Mouse (Mus musculus) forebrain, postnatal 0 days (tissue): ENCODE data around the gene Cstb. TPM values are rescaled to one million over a fixed set of nuclear protein-coding genes. Genes with fewer than 3 reads are reported as not detected.
"Not testable (repeated sequence)": the region's sequence is repeated elsewhere in the genome, so short reads cannot be mapped to it uniquely, and the experiment has no call there.

Experiments used
- ATAC-seq: fragments of 200-750 bp; cut with Nextera tagmentation; 2 replicates; pipeline ENCODE4 v1.8.0; 2017; ENCODE audit warnings: mild to moderate bottlenecking, moderate library complexity
- DNase-seq: peaks from one replicate; pipeline ENCODE4 v3.0.0-alpha.2; 2015
- H3K27ac ChIP-seq: fragments of 300-500 bp; sonication (generic); 2 replicates; pipeline ENCODE4 v1.5.1; 2014; ENCODE audit warnings: low read depth, mild to moderate bottlenecking, antibody characterized with exemption, low read length, moderate library complexity, mixed read lengths
- H3K27me3 ChIP-seq: fragments of 300-500 bp; sonication (generic); 2 replicates; pipeline ENCODE4 v1.6.1; 2014; ENCODE audit warnings: mild to moderate bottlenecking, low read length, mixed read lengths; ENCODE audit not compliant: insufficient read depth
- H3K36me3 ChIP-seq: fragments of 300-500 bp; sonication (generic); 2 replicates; pipeline ENCODE4 v1.6.1; 2014; ENCODE audit warnings: mild to moderate bottlenecking, moderate library complexity; ENCODE audit not compliant: insufficient read depth
- H3K4me1 ChIP-seq: fragments of 300-500 bp; sonication (generic); 2 replicates; pipeline ENCODE4 v1.6.1; 2014; ENCODE audit warnings: antibody characterized with exemption; ENCODE audit not compliant: insufficient read depth
- H3K4me2 ChIP-seq: fragments of 300-500 bp; sonication (generic); 2 replicates; pipeline ENCODE4 v1.6.1; 2014; ENCODE audit warnings: low read depth, mild to moderate bottlenecking, moderate library complexity
- H3K4me3 ChIP-seq: fragments of 300-500 bp; sonication (generic); 2 replicates; pipeline ENCODE4 v1.5.1; 2014; ENCODE audit warnings: low read depth, low read length, mixed read lengths
- H3K9ac ChIP-seq: fragments of 300-500 bp; sonication (generic); 2 replicates; pipeline ENCODE4 v1.6.1; 2014; ENCODE audit warnings: mild to moderate bottlenecking
- H3K9me3 ChIP-seq: fragments of 300-500 bp; sonication (generic); 2 replicates; pipeline ENCODE4 v1.6.1; 2016; ENCODE audit warnings: low read length
- CTCF ChIP-seq: sonication (generic); IDR thresholded peaks from 2 replicates; pipeline ENCODE4 v1.5.1; 2016; ENCODE audit warnings: antibody characterized with exemption, control low read depth, low read depth
- WGBS: fragments of 180-500 bp; shearing (Covaris S2); extraction: QIAGEN DNeasy Blood & Tissue Kit; methylation state at CpG from one replicate; pipeline ENCODE4 v1.1.7; 2014; 5-methylcytosine and 5-hydroxymethylcytosine counted together
- polyA plus RNA-seq: library from polyadenylated mRNA; unstranded; fragments of >200 nt; fragmentation: Nextera tagmentation; extraction: Ambion mirVana; gene quantifications from 2 replicates; pipeline ENCODE4 v1.2.1, GENCODE M21; 2015
- total RNA-seq: library from RNA; depleted of rRNA; stranded (reverse); fragments of >200 nt; gene quantifications from 2 replicates; pipeline ENCODE4 v1.2.3, GENCODE M21; 2014

Gene Cstb
- total and polyA plus RNA-seq, 2 experiments from 2014 or later: 55.2 to 147 TPM

DNA sequence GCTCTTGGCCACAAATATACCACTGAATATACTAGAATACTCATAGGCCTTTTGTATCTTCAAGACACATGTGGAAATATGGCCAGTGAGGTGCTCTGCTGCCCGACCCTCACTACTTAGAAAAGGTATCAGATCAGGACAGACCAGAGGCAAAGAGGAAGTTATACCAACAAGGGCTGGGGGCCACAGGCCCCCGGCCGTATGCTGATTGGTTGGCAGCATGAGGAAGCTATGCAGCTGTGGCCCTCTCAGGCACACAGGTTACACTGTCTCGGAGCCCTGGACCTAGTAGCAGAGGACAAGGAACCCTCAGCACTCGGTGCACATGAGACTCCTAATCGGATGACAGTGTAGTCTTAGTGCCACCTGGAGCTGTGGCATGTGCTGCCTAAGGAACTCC is 19.3 kb upstream of the Cstb start:
- Histone ChIP-seq H3K27me3 (no peaks in the 10 kb centered on the region), H3K27ac (no peak overlapping the region), H3K4me1 (0 out of 2 replicates have a peak, but pooled peaks cover 1% of the 10 kb centered on the region), H3K36me3 (peaks cover 91% of the 10 kb centered on the region), H3K9me3 (no peaks in the 10 kb centered on the region), H3K4me3 (no peak overlapping the region), H3K9ac (no peak overlapping the region), H3K4me2 (no peak overlapping the region)
- no peak for TF ChIP-seq CTCF
- no peak for DNase-seq
- 92% methylated on average over 6 of the region's 6 CpGs for WGBS
- no peak for ATAC-seq

DNA sequence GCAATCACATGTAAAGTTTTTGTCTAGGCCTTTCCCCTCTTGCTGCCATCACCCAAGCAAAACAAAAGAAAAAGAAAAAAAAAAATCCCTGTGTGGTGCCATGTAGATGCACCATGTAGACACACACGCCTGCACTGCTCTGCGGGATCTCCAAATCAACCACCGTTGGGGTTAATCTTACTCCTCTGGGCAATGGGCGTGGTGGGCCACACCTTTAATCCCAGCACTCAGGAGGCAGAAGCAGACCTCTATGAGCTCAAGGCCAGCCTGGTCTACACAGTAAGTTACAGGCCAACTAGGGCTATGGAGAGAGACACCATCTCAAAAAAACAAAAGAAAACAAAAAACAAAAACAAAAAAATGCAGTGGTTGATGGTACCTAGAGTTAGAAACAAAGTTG is 18.3 kb upstream of the Cstb start:
- no peak for ATAC-seq
- no peaks in the 10 kb centered on the region for H3K27me3 ChIP-seq
- 96% methylated on average over 4 of the region's 4 CpGs for WGBS
- peaks cover 81% of the 10 kb centered on the region for H3K36me3 ChIP-seq
- no peak overlapping the region for H3K27ac ChIP-seq
- no peak for DNase-seq
- H3K4me3 ChIP-seq: no peak overlapping the region
- no peak for TF ChIP-seq CTCF
- H3K9ac ChIP-seq: no peak overlapping the region
- H3K4me2 ChIP-seq: no peak overlapping the region
- no peaks in the 10 kb centered on the region for H3K9me3 ChIP-seq
- peaks cover 7% of the 10 kb centered on the region; the same call in 1 of the 2 replicates for H3K4me1 ChIP-seq

DNA sequence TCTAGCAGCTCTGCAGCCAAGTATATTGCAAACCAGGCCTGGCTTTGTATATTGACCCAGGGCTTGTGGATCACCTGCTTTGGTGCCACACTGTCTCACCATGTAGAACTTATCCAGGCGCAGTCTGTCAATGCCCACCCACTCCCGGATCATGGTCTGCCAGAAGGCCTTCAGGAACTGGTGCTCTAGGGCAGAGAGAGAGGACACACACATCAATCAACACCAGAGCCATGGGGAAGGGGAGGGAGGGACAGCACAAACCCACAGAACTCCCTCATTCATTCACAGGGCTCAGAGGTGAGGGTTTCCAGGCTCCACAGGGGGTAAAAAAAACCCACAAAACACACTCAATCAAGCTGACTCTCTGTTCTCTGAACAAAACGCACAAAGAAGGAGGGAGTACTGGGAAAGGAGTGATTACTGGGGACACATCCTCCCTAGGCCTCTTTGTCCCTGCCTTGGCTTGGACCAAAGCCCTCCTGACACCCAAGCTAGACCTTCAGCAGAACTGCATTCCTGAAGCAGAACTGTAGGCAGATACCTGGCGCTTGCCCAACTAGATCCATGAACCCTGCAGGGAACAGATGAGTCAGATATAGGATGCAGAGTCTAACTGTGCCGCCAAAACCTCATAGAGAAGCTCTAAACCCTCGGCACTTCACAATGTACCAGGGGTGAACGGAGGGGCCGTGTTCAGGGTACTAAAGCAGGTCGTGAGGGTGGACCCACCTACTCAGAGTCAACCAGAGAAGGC is 16.3 kb upstream of the Cstb start:
- no peak for TF ChIP-seq CTCF
- Histone ChIP-seq H3K27me3 (no peaks in the 10 kb centered on the region), H3K4me3 (no peak overlapping the region), H3K4me2 (no peak overlapping the region), H3K9ac (no peak overlapping the region), H3K9me3 (no peaks in the 10 kb centered on the region), H3K36me3 (peaks cover 60% of the 10 kb centered on the region), H3K27ac (no peak overlapping the region), H3K4me1 (peaks cover 7% of the 10 kb centered on the region; the same call in 1 of the 2 replicates)
- no peak for DNase-seq
- ATAC-seq: no peak
- 87% methylated on average over 9 of the region's 9 CpGs for WGBS

GRCm38 (mm10) chr10:78411851-78412250 is 13.6 kb upstream of the Cstb start:
- Histone ChIP-seq H3K27me3 (no peaks in the 10 kb centered on the region), H3K4me3 (peak overlapping the region; percentile 92), H3K9me3 (no peaks in the 10 kb centered on the region), H3K9ac (peak overlapping the region; percentile 92), H3K36me3 (peaks cover 37% of the 10 kb centered on the region), H3K27ac (peak overlapping the region; percentile 89; the same call in 1 of the 2 replicates), H3K4me2 (peak overlapping the region; percentile 72), H3K4me1 (peaks cover 7% of the 10 kb centered on the region; the same call in 1 of the 2 replicates)
- ATAC-seq (no peak), DNase-seq (no peak)
- WGBS: 15% methylated on average over 8 of the region's 8 CpGs
- TF ChIP-seq CTCF: no peak

- ATAC-seq (peak; percentile 97), DNase-seq (peak; percentile 99)
- Histone ChIP-seq H3K27ac (peak within 1 kb of the TSS; percentile 89), H3K9ac (peak within 1 kb of the TSS; percentile 92), H3K4me2 (peak within 1 kb of the TSS; percentile 72), H3K4me3 (peak within 1 kb of the TSS; percentile 92), H3K4me1 (peaks cover 7% of the 10 kb centered on the region; the same call in 1 of the 2 replicates), H3K9me3 (no peaks in the 10 kb centered on the region), H3K27me3 (no peaks in the 10 kb centered on the region), H3K36me3 (peaks cover 30% of the 10 kb centered on the region)
- under 1% methylated on average over 70 of the region's 70 CpGs for WGBS
- peak; percentile 100 for TF ChIP-seq CTCF
These were observed 12.9 kb upstream of the Cstb start, which contains the start of gene Rrp1 for GRCm38 (mm10) chr10:78412319-78413151. Gene Rrp1 (minus strand): TSS chr10:78413043.

- H3K36me3 ChIP-seq: peaks cover 25% of the 10 kb centered on the region
- no peaks in the 10 kb centered on the region for H3K27me3 ChIP-seq
- no peak for TF ChIP-seq CTCF
- H3K4me1 ChIP-seq: peaks cover 7% of the 10 kb centered on the region; the same call in 1 of the 2 replicates
- peak overlapping the region; percentile 72 for H3K4me2 ChIP-seq
- peak overlapping the region; percentile 92 for H3K4me3 ChIP-seq
- peak overlapping the region; percentile 92 for H3K9ac ChIP-seq
- DNase-seq (no peak), ATAC-seq (peak; percentile 54)
- peak overlapping the region; percentile 68; the same call in 1 of the 2 replicates for H3K27ac ChIP-seq
- 41% methylated on average over 7 of the region's 7 CpGs for WGBS
- no peaks in the 10 kb centered on the region for H3K9me3 ChIP-seq
These were observed 12.3 kb upstream of the Cstb start for GRCm38 (mm10) chr10:78413152-78413520.

- not testable (repeated sequence) for H3K4me3 ChIP-seq, H3K4me1 ChIP-seq, H3K27ac ChIP-seq, H3K27me3 ChIP-seq, H3K4me2 ChIP-seq, DNase-seq, H3K36me3 ChIP-seq, ATAC-seq, H3K9ac ChIP-seq, H3K9me3 ChIP-seq
- WGBS: 95% methylated on average over 3 of the region's 4 CpGs
These were observed 10.5 kb upstream of the Cstb start for GRCm38 (mm10) chr10:78414936-78415335.
